Mouse (Mus musculus) heart, embryonic 14.5 days (tissue): ENCODE results near the gene Hk1. TPM values are rescaled to one million over a fixed set of nuclear protein-coding genes. Genes with fewer than 3 reads are reported as not detected.
A peak's percentile ranks its signal among the peaks of the same experiment; 100 is the strongest.
"Not testable (repeated sequence)": the region's sequence is repeated elsewhere in the genome, so short reads cannot be mapped to it uniquely, and the experiment has no call there.

ENCODE experiments used
- ATAC-seq: fragments of 200-750 bp; cut with Nextera tagmentation; 2 replicates; pipeline ENCODE4 v1.8.0; 2017; ENCODE audit warnings: low read depth, moderate TSS enrichment; ENCODE audit not compliant: insufficient number of reproducible peaks, insufficient read depth, low FRiP score
- H3K27ac ChIP-seq, 2 experiments: fragments of 200-500 bp in 1 of 2; fragments of 300-500 bp in 1 of 2; sonication (generic) in 1 of 2; replicated peaks in 1 of 2; 2 replicates each; pipeline ENCODE4 v1.5.1; 2012 to 2014; ENCODE audit warnings: low read depth in 2 of 2, low read length in 2 of 2, control low read depth in 1 of 2, mild to moderate bottlenecking in 1 of 2, mixed read lengths in 1 of 2; ENCODE audit not compliant: control insufficient read depth in 1 of 2, insufficient read depth in 1 of 2
- H3K27me3 ChIP-seq: fragments of 300-500 bp; sonication (generic); 2 replicates; pipeline ENCODE4 v1.6.1; 2014; ENCODE audit warnings: mild to moderate bottlenecking, low read length, control low read depth; ENCODE audit not compliant: control insufficient read depth, insufficient read depth
- H3K36me3 ChIP-seq: fragments of 300-500 bp; sonication (generic); 2 replicates; pipeline ENCODE4 v1.6.1; 2014; ENCODE audit warnings: mild to moderate bottlenecking, control low read depth, low read length, mixed read lengths; ENCODE audit not compliant: control insufficient read depth, insufficient read depth
- H3K4me1 ChIP-seq, 2 experiments: fragments of 200-500 bp in 1 of 2; fragments of 300-500 bp in 1 of 2; sonication (generic) in 1 of 2; 2 replicates each; pipeline ENCODE4 v1.6.1; 2012 to 2014; ENCODE audit warnings: low read length in 2 of 2, control low read depth in 1 of 2, mixed read lengths in 1 of 2; ENCODE audit not compliant: control insufficient read depth in 2 of 2, insufficient read depth in 2 of 2
- H3K4me2 ChIP-seq: fragments of 300-500 bp; sonication (generic); 2 replicates; pipeline ENCODE4 v1.6.1; 2014; ENCODE audit warnings: mild to moderate bottlenecking, low read length
- H3K4me3 ChIP-seq, 2 experiments: fragments of 200-500 bp in 1 of 2; fragments of 300-500 bp in 1 of 2; sonication (generic) in 1 of 2; 2 replicates each; pipeline ENCODE4 v1.5.1; 2012 to 2014; ENCODE audit warnings: low read length in 2 of 2, mild to moderate bottlenecking in 2 of 2, control low read depth in 1 of 2, low read depth in 1 of 2, moderate library complexity in 1 of 2; ENCODE audit not compliant: control insufficient read depth in 1 of 2, insufficient read depth in 1 of 2
- H3K9ac ChIP-seq: fragments of 300-500 bp; sonication (generic); 2 replicates; pipeline ENCODE4 v1.6.1; 2014; ENCODE audit warnings: mild to moderate bottlenecking, low read length
- H3K9me3 ChIP-seq: fragments of 300-500 bp; sonication (generic); 2 replicates; pipeline ENCODE4 v1.6.1; 2016; ENCODE audit warnings: low read length, control low read depth; ENCODE audit not compliant: control insufficient read depth
- WGBS: fragments of 180-500 bp; shearing (Covaris S2); extraction: QIAGEN DNeasy Blood & Tissue Kit; methylation state at CpG from one replicate; pipeline ENCODE4 v1.1.7; 2014; 5-methylcytosine and 5-hydroxymethylcytosine counted together
- polyA plus RNA-seq: library from polyadenylated mRNA; unstranded; fragments of >200 nt; fragmentation: Nextera tagmentation; extraction: Ambion mirVana; gene quantifications from 2 replicates; pipeline ENCODE4 v1.2.1, GENCODE M21; 2014

Gene Hk1
- polyA plus RNA-seq, 1 experiment from 2014 or later: 112 TPM

- Histone ChIP-seq H3K9me3 (no peaks in the 10 kb centered on the region), H3K4me1 (peaks cover 49 to 61% of the 10 kb centered on the region in 2 experiments), H3K4me3 (no peak overlapping the region; a peak in 1 of 4 replicates), H3K4me2 (peak overlapping the region; percentile 41), H3K27me3 (no peaks in the 10 kb centered on the region), H3K9ac (peak overlapping the region; percentile 48), H3K36me3 (peaks cover 11% of the 10 kb centered on the region; the same call in 1 of the 2 replicates), H3K27ac (peak overlapping the region; percentile 52 to 98)
- WGBS: 27% methylated on average over 23 of the region's 23 CpGs
- ATAC-seq: peak; percentile 34; the same call in 1 of the 2 replicates
Observed at GRCm38 (mm10) chr10:62327572-62328317, 52.0 kb downstream of the Hk1 start.

- Histone ChIP-seq H3K4me2 (peak overlapping the region; percentile 41), H3K9ac (peak overlapping the region; percentile 48), H3K9me3 (no peaks in the 10 kb centered on the region), H3K36me3 (peaks cover 11% of the 10 kb centered on the region; the same call in 1 of the 2 replicates), H3K27me3 (no peaks in the 10 kb centered on the region), H3K4me1 (peaks cover 46 to 54% of the 10 kb centered on the region in 2 experiments), H3K27ac (peak overlapping the region; percentile 37 to 98; a peak in 3 of 4 replicates), H3K4me3 (no peak overlapping the region)
- WGBS: 64% methylated on average over 8 of the region's 8 CpGs
- ATAC-seq: no peak
Observed at GRCm38 (mm10) chr10:62326818-62327571, 52.7 kb downstream of the Hk1 start.

DNA sequence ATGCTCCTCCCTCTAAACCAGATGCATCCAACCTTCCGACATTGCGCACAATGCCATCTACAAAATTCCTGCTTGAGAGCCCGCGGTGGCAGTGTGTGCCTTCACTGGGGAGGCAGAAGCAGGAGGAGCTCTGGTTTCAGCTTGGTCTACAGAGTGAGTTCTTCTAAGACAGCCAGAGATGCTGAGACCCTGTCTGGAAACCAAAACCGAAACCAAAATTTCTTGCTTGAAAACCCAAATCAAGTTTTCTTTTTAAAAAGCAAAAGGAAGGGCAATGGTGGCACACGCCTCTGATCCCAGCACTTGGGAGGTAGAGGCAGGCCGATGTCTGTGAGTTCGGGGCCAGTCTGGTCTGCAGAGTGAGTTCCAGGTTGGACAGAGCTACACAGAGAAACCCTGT is 53.7 kb downstream of the Hk1 start:
- H3K4me1 ChIP-seq: peaks cover 38 to 52% of the 10 kb centered on the region in 2 experiments
- 97% methylated on average over 8 of the region's 8 CpGs for WGBS
- no peaks in the 10 kb centered on the region for H3K27me3 ChIP-seq
- H3K4me2 ChIP-seq: no peak overlapping the region
- H3K36me3 ChIP-seq: peaks cover 11% of the 10 kb centered on the region; the same call in 1 of the 2 replicates
- no peak overlapping the region for H3K9ac ChIP-seq
- no peak for ATAC-seq
- peak overlapping the region in 1 of 2 experiments; percentile 98; a peak in 2 of 4 replicates for H3K27ac ChIP-seq
- H3K9me3 ChIP-seq: no peaks in the 10 kb centered on the region
- H3K4me3 ChIP-seq: no peak overlapping the region

DNA sequence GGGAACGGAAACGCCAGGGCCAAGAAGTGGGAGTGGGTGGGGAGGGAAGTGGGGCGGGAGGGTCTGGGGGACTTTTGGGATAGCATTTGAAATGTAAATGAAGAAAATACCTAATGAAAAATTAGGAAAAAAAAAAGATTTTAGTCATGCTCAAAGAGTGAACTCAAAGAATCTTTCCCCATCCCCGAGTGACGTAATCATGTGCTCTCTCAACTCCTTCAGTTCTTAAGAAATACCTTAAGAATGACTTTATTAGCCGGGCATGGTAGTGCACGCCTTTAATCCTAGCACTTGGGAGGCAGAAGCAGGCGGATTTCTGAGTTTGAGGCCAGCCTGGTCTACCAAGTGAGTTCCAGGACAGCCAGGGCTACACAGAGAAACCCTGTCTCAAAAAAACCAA is 56.9 kb downstream of the Hk1 start:
- WGBS: 84% methylated on average over 8 of the region's 8 CpGs
- not testable (repeated sequence) for H3K4me2 ChIP-seq, H3K4me3 ChIP-seq, H3K9me3 ChIP-seq, H3K27ac ChIP-seq, H3K27me3 ChIP-seq, H3K9ac ChIP-seq, ATAC-seq
- Histone ChIP-seq H3K4me1 (peaks cover 16 to 32% of the 10 kb centered on the region in 2 experiments; a peak in 3 of 4 replicates), H3K36me3 (peaks cover 14% of the 10 kb centered on the region; the same call in 1 of the 2 replicates)

- H3K4me1 ChIP-seq: peaks cover 16 to 31% of the 10 kb centered on the region in 2 experiments
Observed at GRCm38 (mm10) chr10:62321457-62321856, 58.3 kb downstream of the Hk1 start.

DNA sequence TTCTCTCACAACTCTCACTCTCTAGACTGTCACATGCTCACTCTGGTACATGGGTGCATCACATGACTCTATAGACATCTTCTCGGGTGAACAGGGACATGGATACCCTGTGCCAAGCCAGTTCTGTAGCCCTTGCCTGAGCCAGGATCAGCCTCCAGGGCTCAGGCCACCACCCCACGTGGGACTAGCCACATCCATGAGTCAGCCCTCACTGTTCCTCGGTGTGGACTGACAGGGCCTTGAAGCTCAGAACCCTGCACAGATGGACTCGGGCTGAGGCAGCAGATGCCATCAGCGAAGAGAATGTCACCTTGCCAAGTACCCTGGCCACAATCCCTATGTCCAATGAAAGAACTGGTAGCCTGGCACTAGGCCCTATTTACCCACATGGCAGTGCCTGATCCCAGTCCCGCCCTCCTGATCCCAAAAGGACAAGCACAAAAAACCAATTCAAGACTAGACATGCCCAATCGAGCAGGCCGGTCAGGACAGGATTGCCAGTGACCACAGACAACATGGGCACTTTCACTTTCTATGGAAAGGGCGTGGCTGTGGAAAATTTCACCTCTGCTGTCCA is 59.2 kb downstream of the Hk1 start:
- no peaks in the 10 kb centered on the region for H3K27me3 ChIP-seq
- 0 out of 4 replicates have a peak overlapping the region, but pooled peaks of 1 of the 2 experiments have one; percentile 14 for H3K27ac ChIP-seq
- peaks cover 14% of the 10 kb centered on the region; the same call in 1 of the 2 replicates for H3K36me3 ChIP-seq
- no peaks in the 10 kb centered on the region for H3K9me3 ChIP-seq
- peaks cover 18 to 33% of the 10 kb centered on the region in 2 experiments for H3K4me1 ChIP-seq
- no peak overlapping the region for H3K4me3 ChIP-seq
- WGBS: 74% methylated on average over 9 of the region's 9 CpGs
- no peak overlapping the region for H3K4me2 ChIP-seq
- 0 out of 2 replicates have a peak overlapping the region, but pooled peaks have one; percentile 17 for H3K9ac ChIP-seq
- no peak for ATAC-seq

More at GRCm38 (mm10) chr10:62321457-62321856, 58.3 kb downstream of the Hk1 start:
- Histone ChIP-seq H3K9ac (no peak overlapping the region), H3K36me3 (peaks cover 11% of the 10 kb centered on the region; the same call in 1 of the 2 replicates), H3K27me3 (no peaks in the 10 kb centered on the region), H3K9me3 (no peaks in the 10 kb centered on the region), H3K27ac (no peak overlapping the region), H3K4me2 (no peak overlapping the region), H3K4me3 (no peak overlapping the region)
- ATAC-seq: no peak
- WGBS: 65% methylated on average over 9 of the region's 9 CpGs

DNA sequence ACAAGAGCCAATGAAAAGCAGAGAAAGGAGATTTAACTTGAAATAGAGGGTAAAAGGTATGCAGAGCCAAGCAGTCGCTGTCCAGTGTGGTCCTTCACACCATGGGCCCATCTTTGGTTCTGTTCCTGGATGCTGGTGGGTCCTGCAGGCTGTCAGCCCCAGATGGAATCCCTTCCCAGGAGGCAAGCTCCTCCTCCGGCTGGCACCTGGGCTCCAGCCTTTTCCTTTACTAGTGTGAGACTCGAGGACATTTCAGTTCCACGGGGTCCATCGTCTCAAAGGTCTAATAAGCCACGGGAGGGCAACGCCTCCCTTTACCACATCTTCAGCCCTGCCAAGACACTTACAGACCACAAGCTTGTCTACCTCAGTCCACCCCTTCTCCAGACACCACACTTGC is 60.6 kb downstream of the Hk1 start:
- Histone ChIP-seq H3K4me1 (peaks cover 22 to 39% of the 10 kb centered on the region in 2 experiments), H3K27ac (no peak overlapping the region), H3K27me3 (no peaks in the 10 kb centered on the region), H3K9me3 (no peaks in the 10 kb centered on the region), H3K4me3 (no peak overlapping the region), H3K4me2 (no peak overlapping the region), H3K36me3 (peaks cover 24% of the 10 kb centered on the region), H3K9ac (no peak overlapping the region)
- ATAC-seq: no peak
- WGBS: 66% methylated on average over 7 of the region's 7 CpGs
